Mouse (Mus musculus): Measurements from ENCODE around the gene Actr5. TPM values are rescaled to one million over a fixed set of nuclear protein-coding genes. Genes with fewer than 3 reads are reported as not detected.

Gene Actr5
- polyA plus RNA-seq, 1 experiment, result 9.4 TPM

DNA sequence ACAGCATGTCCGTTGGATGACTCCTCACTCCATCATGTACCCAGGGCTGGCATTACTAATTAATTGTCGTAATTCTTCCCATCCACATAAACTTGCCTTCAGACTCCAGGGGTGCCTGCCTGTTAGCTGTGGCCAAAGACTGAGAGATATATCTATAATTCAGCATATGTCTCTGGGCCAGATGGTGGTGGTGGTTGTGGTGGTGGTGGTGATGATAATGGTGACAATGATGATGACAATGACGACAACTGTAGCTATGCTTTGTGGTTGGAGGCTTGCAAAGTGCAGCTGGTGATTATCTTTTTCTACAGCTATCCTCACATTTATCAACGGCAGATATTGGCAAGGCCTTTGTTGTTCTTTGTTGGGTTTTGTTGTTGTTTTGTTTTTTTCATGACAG, 31.3 kb upstream of the Actr5 start:
- Histone ChIP-seq H3K27me3 (ENCODE audit: control insufficient read depth, insufficient read depth, low read length) (0 out of 2 replicates have a peak, but pooled peaks cover 1% of the 10 kb centered on the region), H3K36me3 (ENCODE audit: control insufficient read depth, insufficient read depth, low read length) (no peaks in the 10 kb centered on the region), H3K4me3 (ENCODE audit: extremely low read depth, insufficient read depth, insufficient read length) (no peak overlapping the region), H3K27ac (ENCODE audit: insufficient read depth, low read length) (no peak overlapping the region), H3K4me1 (ENCODE audit: control insufficient read depth, insufficient read depth, insufficient read length) (no peaks in the 10 kb centered on the region)
- TF ChIP-seq POLR2A (IDR thresholded peaks at IDR 0.05; ENCODE audit: low read depth, low read length), result no peak
- no peak for TF ChIP-seq CTCF (IDR thresholded peaks at IDR 0.05; ENCODE audit: extremely low read depth, insufficient read depth, insufficient read length, insufficient replicate concordance)
- no peak for DNase-seq (ENCODE audit: low read depth in 1 of 2, low spot score in 2 of 2)
- WGBS, result 76% methylated on average over 4 of the region's 4 CpGs

- Histone ChIP-seq H3K36me3 (ENCODE audit: control insufficient read depth, insufficient read depth, low read length) (no peaks in the 10 kb centered on the region), H3K27ac (ENCODE audit: insufficient read depth, low read length) (no peak overlapping the region), H3K27me3 (ENCODE audit: control insufficient read depth, insufficient read depth, low read length) (0 out of 2 replicates have a peak, but pooled peaks cover 1% of the 10 kb centered on the region), H3K4me1 (ENCODE audit: control insufficient read depth, insufficient read depth, insufficient read length) (no peaks in the 10 kb centered on the region), H3K4me3 (ENCODE audit: extremely low read depth, insufficient read depth, insufficient read length) (no peak overlapping the region)
- 5% methylated on average over 12 of the region's 12 CpGs for WGBS
- no peak for TF ChIP-seq CTCF (IDR thresholded peaks at IDR 0.05; ENCODE audit: extremely low read depth, insufficient read depth, insufficient read length, insufficient replicate concordance)
- TF ChIP-seq POLR2A (IDR thresholded peaks at IDR 0.05; ENCODE audit: low read depth, low read length), result no peak
- DNase-seq (ENCODE audit: low read depth in 1 of 2, low spot score in 2 of 2), result no peak
Observed at GRCm38 (mm10) chr2:158595103-158595502, 29.6 kb upstream of the Actr5 start.

DNA sequence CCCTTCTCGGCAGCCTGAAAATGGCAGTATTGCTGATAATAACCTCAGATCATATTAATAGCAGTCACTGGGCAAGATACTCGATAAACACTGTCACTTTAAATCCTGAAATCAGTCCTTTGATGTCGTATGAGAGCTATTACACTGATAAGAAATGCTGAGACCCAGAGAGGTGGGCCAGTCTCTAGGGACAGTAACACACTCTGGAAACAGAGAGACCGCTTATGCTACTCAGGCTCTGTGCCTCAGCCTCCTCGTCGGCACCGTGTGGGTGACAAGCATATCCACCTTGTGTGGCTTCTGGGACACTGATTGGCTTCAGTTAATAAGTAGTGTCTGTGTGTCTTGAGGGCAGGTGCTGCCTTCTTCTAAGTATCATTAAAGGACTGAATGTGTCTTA, 29.1 kb upstream of the Actr5 start:
- WGBS, result 48% methylated on average over 7 of the region's 7 CpGs
- Histone ChIP-seq H3K36me3 (ENCODE audit: control insufficient read depth, insufficient read depth, low read length) (no peaks in the 10 kb centered on the region), H3K27me3 (ENCODE audit: control insufficient read depth, insufficient read depth, low read length) (0 out of 2 replicates have a peak, but pooled peaks cover 1% of the 10 kb centered on the region), H3K27ac (ENCODE audit: insufficient read depth, low read length) (no peak overlapping the region), H3K4me1 (ENCODE audit: control insufficient read depth, insufficient read depth, insufficient read length) (no peaks in the 10 kb centered on the region), H3K4me3 (ENCODE audit: extremely low read depth, insufficient read depth, insufficient read length) (no peak overlapping the region)
- TF ChIP-seq CTCF (IDR thresholded peaks at IDR 0.05; ENCODE audit: extremely low read depth, insufficient read depth, insufficient read length, insufficient replicate concordance) (no peak), POLR2A (IDR thresholded peaks at IDR 0.05; ENCODE audit: low read depth, low read length) (no peak)
- no peak for DNase-seq (ENCODE audit: low read depth in 1 of 2, low spot score in 2 of 2)

DNA sequence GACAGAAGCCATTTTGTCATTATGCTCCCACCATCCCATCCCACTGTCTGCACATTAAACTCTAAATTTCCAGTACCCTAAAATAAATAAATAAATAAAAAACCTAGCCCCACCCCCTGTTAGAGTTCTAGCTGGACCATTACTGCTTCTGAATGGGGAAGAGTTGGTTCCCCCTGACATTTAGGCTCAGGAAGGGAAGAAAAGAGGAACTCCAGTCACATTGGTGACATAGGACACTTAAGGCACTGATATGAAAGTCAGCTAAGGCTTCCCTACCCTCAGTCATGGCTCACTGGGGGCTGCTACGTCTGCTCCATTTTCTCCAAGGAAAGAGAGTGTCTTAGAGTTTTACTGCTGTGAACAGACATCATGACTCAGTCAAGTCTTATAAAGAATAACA, 27.9 kb upstream of the Actr5 start:
- no peak for DNase-seq (ENCODE audit: low read depth in 1 of 2, low spot score in 2 of 2)
- H3K4me3 ChIP-seq (ENCODE audit: extremely low read depth, insufficient read depth, insufficient read length), result no peak overlapping the region
- WGBS, result 29% methylated on average over 1 of the region's 1 CpGs
- no peaks in the 10 kb centered on the region for H3K36me3 ChIP-seq (ENCODE audit: control insufficient read depth, insufficient read depth, low read length)
- H3K27me3 ChIP-seq (ENCODE audit: control insufficient read depth, insufficient read depth, low read length), result 0 out of 2 replicates have a peak, but pooled peaks cover 1% of the 10 kb centered on the region
- H3K4me1 ChIP-seq (ENCODE audit: control insufficient read depth, insufficient read depth, insufficient read length), result no peaks in the 10 kb centered on the region
- TF ChIP-seq CTCF (IDR thresholded peaks at IDR 0.05; ENCODE audit: extremely low read depth, insufficient read depth, insufficient read length, insufficient replicate concordance), result no peak
- no peak for TF ChIP-seq POLR2A (IDR thresholded peaks at IDR 0.05; ENCODE audit: low read depth, low read length)
- H3K27ac ChIP-seq (ENCODE audit: insufficient read depth, low read length), result no peak overlapping the region

- no peaks in the 10 kb centered on the region for H3K36me3 ChIP-seq (ENCODE audit: control insufficient read depth, insufficient read depth, low read length)
- no peaks in the 10 kb centered on the region for H3K4me1 ChIP-seq (ENCODE audit: control insufficient read depth, insufficient read depth, insufficient read length)
- DNase-seq (ENCODE audit: low read depth in 1 of 2, low spot score in 2 of 2), result no peak
- 31% methylated on average over 3 of the region's 3 CpGs for WGBS
- H3K4me3 ChIP-seq (ENCODE audit: extremely low read depth, insufficient read depth, insufficient read length), result no peak overlapping the region
- H3K27me3 ChIP-seq (ENCODE audit: control insufficient read depth, insufficient read depth, low read length), result no peaks in the 10 kb centered on the region
- H3K27ac ChIP-seq (ENCODE audit: insufficient read depth, low read length), result no peak overlapping the region
- TF ChIP-seq CTCF (IDR thresholded peaks at IDR 0.05; ENCODE audit: extremely low read depth, insufficient read depth, insufficient read length, insufficient replicate concordance), result no peak
- TF ChIP-seq POLR2A (IDR thresholded peaks at IDR 0.05; ENCODE audit: low read depth, low read length), result no peak
Observed at GRCm38 (mm10) chr2:158600517-158600916, 24.2 kb upstream of the Actr5 start.

DNA sequence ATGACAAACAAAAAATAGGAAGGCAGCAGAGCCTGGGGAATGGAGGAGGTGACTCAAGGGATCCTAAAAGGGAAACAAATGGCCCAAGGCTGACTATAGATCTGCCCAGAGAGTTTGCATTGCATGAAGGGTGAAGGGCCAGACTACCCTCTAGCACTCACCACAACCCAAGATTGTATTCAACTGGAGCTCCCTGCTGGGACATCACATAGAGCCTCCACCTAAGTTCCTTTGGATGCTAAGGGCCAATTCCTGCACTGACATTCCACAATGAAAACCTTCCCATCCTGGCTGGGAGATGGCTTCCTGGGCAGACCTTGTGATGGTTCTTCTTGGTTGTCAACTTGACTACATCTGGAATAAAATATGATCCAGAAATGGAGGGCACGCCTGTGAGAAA, 23.4 kb upstream of the Actr5 start:
- 95% methylated on average over 1 of the region's 1 CpGs for WGBS
- no peak overlapping the region for H3K27ac ChIP-seq (ENCODE audit: insufficient read depth, low read length)
- no peak for TF ChIP-seq CTCF (IDR thresholded peaks at IDR 0.05; ENCODE audit: extremely low read depth, insufficient read depth, insufficient read length, insufficient replicate concordance)
- no peak for TF ChIP-seq POLR2A (IDR thresholded peaks at IDR 0.05; ENCODE audit: low read depth, low read length)
- H3K4me1 ChIP-seq (ENCODE audit: control insufficient read depth, insufficient read depth, insufficient read length), result no peaks in the 10 kb centered on the region
- no peak for DNase-seq (ENCODE audit: low read depth in 1 of 2, low spot score in 2 of 2)
- no peaks in the 10 kb centered on the region for H3K27me3 ChIP-seq (ENCODE audit: control insufficient read depth, insufficient read depth, low read length)
- no peaks in the 10 kb centered on the region for H3K36me3 ChIP-seq (ENCODE audit: control insufficient read depth, insufficient read depth, low read length)
- H3K4me3 ChIP-seq (ENCODE audit: extremely low read depth, insufficient read depth, insufficient read length), result no peak overlapping the region

DNA sequence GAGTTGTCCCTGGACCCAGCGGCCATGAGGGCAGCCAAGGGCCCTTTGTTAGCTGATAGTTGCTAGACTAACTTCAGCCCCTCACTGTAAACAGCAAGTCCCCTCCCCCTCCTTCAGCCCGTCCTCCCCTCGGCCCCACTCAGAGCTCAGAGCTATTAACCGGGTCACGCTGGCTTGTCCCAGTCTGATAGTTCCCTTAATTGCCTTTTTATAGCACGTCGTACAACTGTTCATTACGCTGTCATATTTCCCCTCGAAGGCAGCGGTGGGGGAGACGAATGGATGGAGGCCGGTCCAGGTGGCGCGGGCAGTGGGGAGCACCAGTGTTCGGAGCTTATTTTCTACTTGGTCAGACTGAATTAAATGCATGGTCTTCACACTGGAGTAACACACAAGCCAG, 22.0 kb upstream of the Actr5 start:
- no peak for DNase-seq (ENCODE audit: low read depth in 1 of 2, low spot score in 2 of 2)
- Histone ChIP-seq H3K27me3 (ENCODE audit: control insufficient read depth, insufficient read depth, low read length) (no peaks in the 10 kb centered on the region), H3K36me3 (ENCODE audit: control insufficient read depth, insufficient read depth, low read length) (no peaks in the 10 kb centered on the region), H3K4me3 (ENCODE audit: extremely low read depth, insufficient read depth, insufficient read length) (no peak overlapping the region), H3K4me1 (ENCODE audit: control insufficient read depth, insufficient read depth, insufficient read length) (no peaks in the 10 kb centered on the region), H3K27ac (ENCODE audit: insufficient read depth, low read length) (no peak overlapping the region)
- WGBS, result 35% methylated on average over 15 of the region's 15 CpGs
- TF ChIP-seq CTCF (IDR thresholded peaks at IDR 0.05; ENCODE audit: extremely low read depth, insufficient read depth, insufficient read length, insufficient replicate concordance), result no peak
- TF ChIP-seq POLR2A (IDR thresholded peaks at IDR 0.05; ENCODE audit: low read depth, low read length), result no peak

Data from spleen, adult 2 months (tissue).